Mouse (Mus musculus) heart, embryonic 13.5 days (tissue): ENCODE data around the gene Nudt19. TPM values are rescaled to one million over a fixed set of nuclear protein-coding genes. Genes with fewer than 3 reads are reported as not detected.
"Not testable (repeated sequence)": the region's sequence is repeated elsewhere in the genome, so short reads cannot be mapped to it uniquely, and the experiment has no call there.

Experiments used
- ATAC-seq: fragments of 200-750 bp; cut with Nextera tagmentation; 2 replicates; pipeline ENCODE4 v1.8.0; 2017; ENCODE audit warnings: moderate TSS enrichment; ENCODE audit not compliant: insufficient number of reproducible peaks, low FRiP score, low TSS enrichment; ENCODE audit errors: extremely low read depth
- H3K27ac ChIP-seq: fragments of 300-500 bp; sonication (generic); replicated peaks from 2 replicates; pipeline ENCODE4 v1.5.1; 2015; ENCODE audit warnings: moderate library complexity, mild to moderate bottlenecking, inconsistent platforms
- H3K27me3 ChIP-seq: fragments of 300-500 bp; sonication (generic); replicated peaks from 2 replicates; pipeline ENCODE4 v1.6.1; 2015; ENCODE audit warnings: mild to moderate bottlenecking, inconsistent platforms
- H3K36me3 ChIP-seq: fragments of 300-500 bp; sonication (generic); 2 replicates; pipeline ENCODE4 v1.6.1; 2015; ENCODE audit warnings: mild to moderate bottlenecking, inconsistent platforms
- H3K4me1 ChIP-seq: fragments of 300-500 bp; sonication (generic); 2 replicates; pipeline ENCODE4 v1.6.1; 2015; ENCODE audit warnings: inconsistent platforms
- H3K4me2 ChIP-seq: fragments of 300-500 bp; sonication (generic); 2 replicates; pipeline ENCODE4 v1.6.1; 2015; ENCODE audit warnings: inconsistent platforms, mild to moderate bottlenecking, moderate library complexity
- H3K4me3 ChIP-seq: fragments of 300-500 bp; sonication (generic); 2 replicates; pipeline ENCODE4 v1.5.1; 2015; ENCODE audit warnings: moderate library complexity, mild to moderate bottlenecking, inconsistent platforms
- H3K9ac ChIP-seq: fragments of 300-500 bp; sonication (generic); 2 replicates; pipeline ENCODE4 v1.6.1; 2015; ENCODE audit warnings: inconsistent platforms, mild to moderate bottlenecking, moderate library complexity
- H3K9me3 ChIP-seq: fragments of 300-500 bp; sonication (generic); 2 replicates; pipeline ENCODE4 v1.6.1; 2016; ENCODE audit warnings: inconsistent platforms
- WGBS: fragments of 180-500 bp; shearing (Covaris S2); methylation state at CpG from one replicate; pipeline ENCODE4 v1.1.7; 2015; ENCODE audit warnings: mixed read lengths; 5-methylcytosine and 5-hydroxymethylcytosine counted together
- polyA plus RNA-seq: library from polyadenylated mRNA; unstranded; fragments of >200 nt; fragmentation: Nextera tagmentation; extraction: Ambion mirVana; gene quantifications from 2 replicates; pipeline ENCODE4 v1.2.1, GENCODE M21; 2015

Gene Nudt19
- polyA plus RNA-seq, 1 experiment from 2014 or later: 89.9 TPM

DNA sequence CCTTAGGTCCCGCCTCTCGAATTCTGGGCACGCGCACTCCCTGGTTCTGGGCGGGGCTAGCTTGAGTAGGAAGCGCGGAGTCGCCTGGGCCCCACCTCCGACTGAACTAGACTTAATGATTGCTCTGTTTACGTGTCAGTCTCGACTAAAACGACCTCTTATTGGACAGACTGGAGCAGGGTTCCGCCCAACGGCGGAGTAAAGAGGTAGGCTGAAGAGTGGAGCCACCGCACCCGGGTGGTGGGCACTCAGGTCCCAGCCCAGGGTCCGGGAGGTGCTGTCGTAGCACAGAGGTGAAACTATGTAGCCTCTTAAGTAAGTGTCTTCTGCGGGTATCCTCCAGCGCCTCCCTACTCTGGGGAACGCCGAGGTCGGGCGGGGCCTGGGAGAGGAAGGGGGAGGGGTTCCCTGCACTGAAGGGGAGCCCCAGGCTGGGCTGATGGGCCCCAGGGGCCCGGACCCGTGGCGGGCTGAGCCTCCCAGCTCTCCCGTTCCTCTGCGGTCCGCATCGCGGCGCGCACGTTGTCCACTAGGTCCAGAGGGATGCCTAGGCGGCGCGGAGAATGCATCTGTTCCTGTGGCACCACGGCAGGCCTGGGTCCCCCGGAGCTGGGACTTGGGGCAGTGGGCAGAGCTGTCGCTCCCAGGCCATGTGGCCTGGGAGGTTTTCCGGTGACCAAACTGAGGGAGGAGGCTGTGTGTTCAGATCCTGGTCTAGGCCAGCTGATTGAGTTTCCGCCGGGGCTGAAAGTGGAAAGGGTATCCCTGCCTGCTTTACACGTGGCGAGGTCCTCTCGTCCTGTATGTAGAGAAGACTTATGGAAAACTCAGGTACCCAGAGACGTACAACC, 30.2 kb upstream of the Nudt19 start, which contains the start of gene Ankrd27:
TSS of gene Ankrd27 (plus strand) at position 190 of the 851 bp plus-strand sequence.
- peak; percentile 92 for ATAC-seq
- under 1% methylated on average over 49 of the region's 49 CpGs for WGBS
- H3K27me3 ChIP-seq: peaks cover 37% of the 10 kb centered on the region
- H3K4me3 ChIP-seq: peak within 1 kb of the TSS; percentile 78
- H3K4me2 ChIP-seq: peak within 1 kb of the TSS; percentile 96
- H3K36me3 ChIP-seq: 0 out of 2 replicates have a peak, but pooled peaks cover 5% of the 10 kb centered on the region
- peak within 1 kb of the TSS; percentile 58 for H3K27ac ChIP-seq
- peak within 1 kb of the TSS; percentile 86 for H3K9ac ChIP-seq
- H3K9me3 ChIP-seq: no peaks in the 10 kb centered on the region
- peaks cover 36% of the 10 kb centered on the region for H3K4me1 ChIP-seq

DNA sequence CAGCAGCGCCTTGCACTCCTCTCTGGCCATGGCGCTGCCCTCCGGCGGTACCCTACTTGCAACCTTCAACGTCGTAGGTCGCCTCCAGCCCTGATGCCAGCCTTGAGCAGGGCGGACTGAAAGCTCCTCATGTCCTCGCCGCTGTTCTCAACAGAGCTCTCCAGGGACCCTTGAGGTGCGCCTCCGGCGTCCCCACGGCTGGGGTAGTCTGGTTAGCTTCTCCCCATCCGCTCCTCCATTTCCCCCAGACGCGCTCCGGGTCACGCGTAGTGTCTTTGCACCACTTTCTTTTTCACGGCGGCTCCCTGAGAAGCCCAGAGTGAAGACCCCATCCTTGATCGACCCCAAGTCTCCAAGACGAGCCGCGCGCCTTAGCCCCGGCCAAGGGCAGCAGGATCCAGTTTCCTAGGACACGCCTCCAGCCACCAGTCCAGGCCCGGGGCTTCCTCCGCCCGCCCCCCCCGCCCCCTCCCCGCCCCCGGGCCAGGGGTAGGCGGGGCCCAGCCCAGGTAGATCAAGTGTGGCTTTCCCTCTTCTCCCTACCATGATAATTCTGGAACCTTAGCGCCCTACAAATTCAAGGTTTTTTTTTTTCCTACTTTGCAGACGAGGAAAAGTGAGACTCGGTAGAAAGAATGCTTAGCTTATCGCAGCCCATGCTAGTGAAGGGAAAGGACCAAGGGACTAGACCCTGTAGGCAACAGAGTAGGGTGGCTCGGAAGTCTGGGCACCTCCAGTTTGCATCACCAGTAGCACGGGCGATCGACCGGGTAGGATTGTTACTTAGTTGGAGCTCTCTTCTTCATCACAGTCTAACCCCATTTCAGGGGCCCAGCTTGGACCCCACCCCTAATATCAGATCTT, 29.3 kb upstream of the Nudt19 start, which contains the start of gene Rgs9bp:
TSS of gene Rgs9bp (minus strand) at position 392 of the 864 bp plus-strand sequence.
- ATAC-seq: peak; percentile 65; the same call in 1 of the 2 replicates
- Histone ChIP-seq H3K27ac (peak within 1 kb of the TSS; percentile 58), H3K4me1 (peaks cover 36% of the 10 kb centered on the region), H3K36me3 (no peaks in the 10 kb centered on the region), H3K9me3 (no peaks in the 10 kb centered on the region), H3K27me3 (peaks cover 44% of the 10 kb centered on the region), H3K4me2 (peak within 1 kb of the TSS; percentile 96), H3K9ac (peak within 1 kb of the TSS; percentile 86), H3K4me3 (peak within 1 kb of the TSS; percentile 78)
- under 1% methylated on average over 45 of the region's 45 CpGs for WGBS

DNA sequence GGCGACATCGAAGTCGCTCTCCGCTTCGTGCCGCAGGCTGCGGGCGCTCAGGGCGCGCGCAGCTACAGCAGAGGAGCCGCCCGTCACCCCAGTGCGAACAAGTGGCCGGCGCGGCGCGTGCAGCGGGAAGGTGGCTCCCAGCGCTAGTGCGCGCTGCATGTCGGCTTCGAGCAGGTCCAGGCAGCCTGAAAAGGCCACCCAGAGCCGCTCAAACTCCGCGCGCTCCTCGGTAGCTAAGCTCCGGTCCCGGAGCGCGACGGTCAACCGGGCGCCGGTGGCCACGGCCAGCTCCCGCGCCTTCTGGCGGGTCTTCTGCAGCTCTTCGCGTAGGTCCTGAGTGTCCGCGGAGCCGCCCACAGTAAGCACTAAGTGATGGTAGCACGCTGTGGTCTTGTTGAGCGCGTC, 28.7 kb upstream of the Nudt19 start:
- no peaks in the 10 kb centered on the region for H3K9me3 ChIP-seq
- no peak for ATAC-seq
- H3K4me3 ChIP-seq: peak overlapping the region; percentile 78
- no peak overlapping the region for H3K27ac ChIP-seq
- peaks cover 44% of the 10 kb centered on the region for H3K27me3 ChIP-seq
- under 1% methylated on average over 50 of the region's 50 CpGs for WGBS
- H3K4me1 ChIP-seq: peaks cover 36% of the 10 kb centered on the region
- peak overlapping the region; percentile 76 for H3K9ac ChIP-seq
- no peaks in the 10 kb centered on the region for H3K36me3 ChIP-seq
- H3K4me2 ChIP-seq: peak overlapping the region; percentile 96

DNA sequence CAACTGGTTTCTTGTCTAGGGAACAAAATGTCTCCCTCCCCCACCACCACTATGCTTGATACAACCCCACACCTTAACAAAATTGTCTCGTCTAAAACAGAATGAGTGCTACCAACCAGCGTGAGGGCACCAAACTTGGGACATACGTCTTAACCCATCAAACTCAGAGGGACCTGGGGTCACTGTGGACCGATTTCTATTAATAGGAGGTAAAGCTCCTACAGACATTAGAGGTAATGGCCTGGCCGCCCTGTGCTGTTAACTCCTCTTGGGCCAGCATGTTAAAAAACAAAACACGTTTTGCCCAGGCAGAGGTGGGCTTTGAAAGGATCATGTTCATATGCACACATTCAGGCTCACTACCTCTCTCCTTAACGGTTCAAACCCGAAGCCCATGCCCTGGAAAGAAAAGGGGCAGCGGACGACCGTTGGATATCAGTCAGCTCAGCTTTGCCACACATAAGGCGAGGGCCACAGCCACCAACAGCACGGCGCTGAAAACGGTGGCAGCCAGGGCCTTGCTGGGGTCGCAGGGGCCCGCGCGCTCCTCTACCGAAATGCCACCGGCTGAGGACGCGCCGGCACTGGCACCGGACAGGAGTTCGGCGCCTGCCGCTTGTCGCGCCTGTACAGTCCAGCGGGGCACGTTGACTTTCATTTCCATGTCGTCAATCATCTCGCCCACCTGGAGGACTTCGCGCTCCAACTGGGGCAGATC, 28.1 kb upstream of the Nudt19 start:
- Histone ChIP-seq H3K36me3 (no peaks in the 10 kb centered on the region), H3K4me1 (peaks cover 36% of the 10 kb centered on the region), H3K9me3 (no peaks in the 10 kb centered on the region), H3K27ac (no peak overlapping the region), H3K4me2 (peak overlapping the region; percentile 96), H3K27me3 (peaks cover 44% of the 10 kb centered on the region), H3K9ac (peak overlapping the region; percentile 76), H3K4me3 (peak overlapping the region; percentile 78)
- WGBS: 3% methylated on average over 36 of the region's 36 CpGs
- no peak for ATAC-seq

- H3K27ac ChIP-seq: no peak overlapping the region
- no peaks in the 10 kb centered on the region for H3K36me3 ChIP-seq
- peaks cover 44% of the 10 kb centered on the region for H3K27me3 ChIP-seq
- H3K4me3 ChIP-seq: peak overlapping the region; percentile 78
- H3K4me2 ChIP-seq: peak overlapping the region; percentile 96
- no peaks in the 10 kb centered on the region for H3K9me3 ChIP-seq
- peaks cover 31% of the 10 kb centered on the region for H3K4me1 ChIP-seq
- no peak overlapping the region for H3K9ac ChIP-seq
- ATAC-seq: no peak
- 10% methylated on average over 11 of the region's 11 CpGs for WGBS
Observed at GRCm38 (mm10) chr7:35583476-35584025, 27.4 kb upstream of the Nudt19 start.

DNA sequence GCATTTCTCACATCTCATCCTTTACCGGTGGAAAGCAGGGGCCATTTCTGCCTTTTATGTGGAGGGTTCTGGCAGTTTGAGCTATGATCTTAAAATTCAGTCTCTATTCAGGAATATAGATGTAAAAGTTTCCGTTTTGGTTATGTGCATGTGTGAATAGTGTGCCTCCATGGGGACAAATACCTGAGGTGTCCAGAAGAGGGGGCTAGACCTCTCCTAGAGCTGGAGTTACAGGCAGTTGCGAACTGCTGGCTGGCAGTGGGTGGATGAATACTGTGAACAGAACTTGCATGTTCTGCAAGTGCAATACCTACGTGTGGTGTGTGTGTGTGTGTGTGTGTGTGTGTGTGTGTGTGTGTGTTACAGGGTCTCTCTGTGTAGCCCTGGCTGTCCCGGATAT, 26.6 kb upstream of the Nudt19 start:
- WGBS: 60% methylated on average over 5 of the region's 5 CpGs
- Histone ChIP-seq H3K27ac (no peak overlapping the region), H3K36me3 (no peaks in the 10 kb centered on the region), H3K4me1 (peaks cover 29% of the 10 kb centered on the region), H3K27me3 (peaks cover 47% of the 10 kb centered on the region), H3K4me3 (no peak overlapping the region), H3K9me3 (no peaks in the 10 kb centered on the region), H3K4me2 (no peak overlapping the region), H3K9ac (no peak overlapping the region)
- ATAC-seq: no peak

GRCm38 (mm10) chr7:35579849-35580248, 23.7 kb upstream of the Nudt19 start:
- whole genome bisulfite sequencing: 37% methylated on average over 4 of the region's 4 CpGs
- H3K9ac ChIP-seq: no peak overlapping the region
- H3K4me1 ChIP-seq: peaks cover 18% of the 10 kb centered on the region
- H3K36me3 ChIP-seq: no peaks in the 10 kb centered on the region
- no peak overlapping the region for H3K27ac ChIP-seq
- no peak overlapping the region for H3K4me3 ChIP-seq
- peaks cover 62% of the 10 kb centered on the region for H3K27me3 ChIP-seq
- ATAC-seq: no peak
- no peak overlapping the region for H3K4me2 ChIP-seq
- no peaks in the 10 kb centered on the region for H3K9me3 ChIP-seq

DNA sequence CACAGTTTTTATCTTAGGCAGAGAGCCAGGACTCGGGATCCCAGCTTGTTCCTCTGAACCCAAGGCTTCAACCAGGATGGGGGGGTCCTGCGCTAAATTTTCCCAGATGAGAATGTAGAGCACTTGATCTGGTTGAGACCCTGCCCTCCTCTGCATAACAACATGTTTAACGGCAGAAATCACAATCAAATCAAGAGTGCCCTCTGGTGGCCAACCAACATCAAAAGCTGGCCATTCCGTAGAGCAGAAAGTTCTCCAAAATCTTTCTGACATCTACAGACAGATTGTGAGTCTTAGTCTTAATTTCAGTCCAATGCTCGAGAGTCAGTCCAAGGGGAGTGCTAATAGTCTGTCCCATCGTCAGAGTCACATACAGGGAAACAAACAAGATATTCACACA, 14.8 kb upstream of the Nudt19 start:
- H3K9ac ChIP-seq, H3K9me3 ChIP-seq, H3K4me3 ChIP-seq, H3K36me3 ChIP-seq, H3K4me2 ChIP-seq, H3K27ac ChIP-seq, ATAC-seq, H3K4me1 ChIP-seq: not testable (repeated sequence)
- WGBS: 21% methylated on average over 6 of the region's 6 CpGs
- peaks cover 13% of the 10 kb centered on the region for H3K27me3 ChIP-seq

DNA sequence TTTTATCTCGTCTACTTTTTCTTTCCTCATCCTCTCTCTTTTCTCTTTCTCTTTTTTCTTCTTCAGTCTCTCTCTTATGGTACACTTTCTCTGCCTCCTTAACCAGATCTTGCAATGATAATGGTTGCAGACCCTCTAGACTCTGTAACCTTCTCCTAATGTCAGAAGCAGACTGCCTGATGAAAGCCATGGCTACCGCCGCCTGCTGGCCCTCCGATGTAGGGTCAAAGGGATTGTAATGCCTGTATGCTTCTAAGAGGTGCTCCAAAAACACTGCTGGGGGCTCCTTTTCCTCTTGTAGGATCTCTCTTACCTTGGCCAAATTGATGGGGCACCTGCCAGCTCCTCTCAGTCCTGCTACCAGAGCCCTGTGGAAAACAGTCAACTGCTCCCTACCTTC, 13.6 kb upstream of the Nudt19 start:
- H3K27me3 ChIP-seq, H3K4me2 ChIP-seq, H3K4me3 ChIP-seq, H3K9ac ChIP-seq, ATAC-seq, H3K36me3 ChIP-seq, H3K9me3 ChIP-seq, H3K27ac ChIP-seq, H3K4me1 ChIP-seq: not testable (repeated sequence)
- 81% methylated on average over 4 of the region's 4 CpGs for WGBS

GRCm38 (mm10) chr7:35565965-35566364, 9.9 kb upstream of the Nudt19 start:
- not testable (repeated sequence) for H3K4me3 ChIP-seq, H3K4me1 ChIP-seq, H3K27ac ChIP-seq, H3K9ac ChIP-seq, H3K27me3 ChIP-seq, H3K9me3 ChIP-seq, H3K36me3 ChIP-seq, H3K4me2 ChIP-seq, ATAC-seq
- WGBS: 79% methylated on average over 13 of the region's 13 CpGs
